23 mouse cellular contexts compared by ENCODE assay signal in genomic region chr7:19256567-19256966, GRCm38 (mm10). TPM values are rescaled to one million over a fixed set of nuclear protein-coding genes. Genes with fewer than 3 reads are reported as not detected.
A peak's percentile ranks its signal among the peaks of the same experiment; 100 is the strongest.
DNase-seq lines count a peak whose midpoint lies in the region; ATAC-seq and TF ChIP-seq lines count a peak whose summit lies in the region.
"Had no signal": no experiment of that assay in that cellular context is flagged by ENCODE, and none has a peak within 500 bp of the region (broad histone marks: within the 10 kb centered on the region; RNA-seq: fewer than 3 reads in every experiment).

No protein-coding gene starts in this region.

- no peak overlapping the region for H3K9ac ChIP-seq in embryonic facial prominence, embryonic 14.5 days (ENCODE audit: low read depth, low read length)
- no peak overlapping the region for H3K9ac ChIP-seq in hindbrain, postnatal 0 days (replicated peaks; ENCODE audit: low read length)
- no peak overlapping the region for H3K9ac ChIP-seq in stomach, postnatal 0 days (ENCODE audit: low read length)
- H3K9ac ChIP-seq: heart, embryonic 13.5 days; hindbrain, embryonic 15.5 days; limb, embryonic 15.5 days; stomach, embryonic 15.5 days had no signal

- 74% methylated on average over 7 of the region's 7 CpGs for WGBS in embryonic facial prominence, embryonic 14.5 days
- 86% methylated on average over 7 of the region's 7 CpGs for WGBS in embryonic facial prominence, embryonic 10.5 days
- WGBS in thymus, adult 2 months, result 22% methylated on average over 7 of the region's 7 CpGs
- WGBS in hindbrain, postnatal 0 days, result 85% methylated on average over 7 of the region's 7 CpGs
- WGBS in stomach, postnatal 0 days, result 75% methylated on average over 7 of the region's 7 CpGs

- no peaks in the 10 kb centered on the region for H3K4me1 ChIP-seq in embryonic facial prominence, embryonic 14.5 days (ENCODE audit: control insufficient read depth, insufficient read depth, low read length)
- peaks cover 6% of the 10 kb centered on the region for H3K4me1 ChIP-seq in embryonic facial prominence, embryonic 10.5 days
- peaks cover 26% of the 10 kb centered on the region for H3K4me1 ChIP-seq in thymus, adult 2 months (replicated peaks; ENCODE audit: control insufficient read depth, insufficient read depth, low read length)
- H3K4me1 ChIP-seq in hindbrain, postnatal 0 days (ENCODE audit: insufficient read depth, low read length), result no peaks in the 10 kb centered on the region
- no peaks in the 10 kb centered on the region for H3K4me1 ChIP-seq in stomach, postnatal 0 days (replicated peaks; ENCODE audit: control insufficient read depth, insufficient read depth)
- H3K4me1 ChIP-seq: hindbrain, embryonic 15.5 days had no signal

- ATAC-seq in embryonic facial prominence, embryonic 14.5 days (ENCODE audit: low read depth), result no peak
- ATAC-seq in hindbrain, postnatal 0 days, result no peak
- ATAC-seq in stomach, postnatal 0 days (ENCODE audit: low FRiP score, low TSS enrichment), result no peak

- no peak overlapping the region for H3K4me2 ChIP-seq in embryonic facial prominence, embryonic 14.5 days (ENCODE audit: low read depth, low read length)
- H3K4me2 ChIP-seq in hindbrain, postnatal 0 days (ENCODE audit: low read depth, low read length), result no peak overlapping the region
- H3K4me2 ChIP-seq in stomach, postnatal 0 days (replicated peaks; ENCODE audit: low read depth), result no peak overlapping the region
- H3K4me2 ChIP-seq: heart, embryonic 13.5 days; hindbrain, embryonic 15.5 days; limb, embryonic 15.5 days; stomach, embryonic 15.5 days had no signal

- peaks cover 61% of the 10 kb centered on the region for H3K36me3 ChIP-seq in embryonic facial prominence, embryonic 14.5 days (ENCODE audit: control insufficient read depth, insufficient read depth, low read length)
- H3K36me3 ChIP-seq in embryonic facial prominence, embryonic 10.5 days (replicated peaks), result peaks cover 69% of the 10 kb centered on the region
- peaks cover 31% of the 10 kb centered on the region for H3K36me3 ChIP-seq in thymus, adult 2 months (ENCODE audit: control insufficient read depth, insufficient read depth, low read length)
- peaks cover 42% of the 10 kb centered on the region; the same call in 1 of the 2 replicates for H3K36me3 ChIP-seq in hindbrain, postnatal 0 days (ENCODE audit: insufficient read depth, low read length)
- peaks cover 31% of the 10 kb centered on the region for H3K36me3 ChIP-seq in stomach, postnatal 0 days (ENCODE audit: control insufficient read depth, insufficient read depth, low read length)

- H3K4me3 ChIP-seq in embryonic facial prominence, embryonic 14.5 days (ENCODE audit: low read depth, low read length), result no peak overlapping the region
- no peak overlapping the region for H3K4me3 ChIP-seq in embryonic facial prominence, embryonic 10.5 days
- H3K4me3 ChIP-seq in thymus, adult 2 months (ENCODE audit: control insufficient read depth, insufficient read depth, low read length), result no peak overlapping the region
- no peak overlapping the region for H3K4me3 ChIP-seq in hindbrain, postnatal 0 days (ENCODE audit: low read length)
- H3K4me3 ChIP-seq in stomach, postnatal 0 days (ENCODE audit: low read depth, low read length), result no peak overlapping the region
- H3K4me3 ChIP-seq: forebrain, embryonic 10.5 days; heart, embryonic 13.5 days; hindbrain, embryonic 15.5 days; limb, embryonic 15.5 days; stomach, embryonic 15.5 days had no signal

- TF ChIP-seq EP300 in stomach, postnatal 0 days (optimal IDR thresholded peaks at IDR 0.05), result no peak

- peak; percentile 35 for DNase-seq in embryonic facial prominence, embryonic 14.5 days (ENCODE audit: low spot score)
- DNase-seq in embryonic facial prominence, embryonic 10.5 days (ENCODE audit: low spot score), result no peak
- DNase-seq in thymus, adult 2 months, result peak; percentile 30
- no peak for DNase-seq in thymus, postnatal 36 days
- peak; percentile 38 for DNase-seq in induced T-regulatory cell, adult 2 months (ENCODE audit: low read depth)
- DNase-seq in thymus, postnatal 25 days, result peak; percentile 30
- no peak for DNase-seq in hindbrain, postnatal 0 days (ENCODE audit: low spot score)
- DNase-seq in stomach, postnatal 0 days (ENCODE audit: low spot score), result no peak
- DNase-seq: cerebellum, adult 9-10 months; gastrocnemius, postnatal 10 days; right cerebral cortex, postnatal 25 days had no signal

- TF ChIP-seq POLR2A in thymus, adult 2 months (IDR thresholded peaks at IDR 0.05; ENCODE audit: control insufficient read depth, extremely low read depth, insufficient read depth, low read length, poor library complexity), result no peak

- TF ChIP-seq CTCF in thymus, adult 2 months (IDR thresholded peaks at IDR 0.05; ENCODE audit: borderline replicate concordance, control insufficient read depth, extremely low read depth, insufficient read depth, low read length, poor library complexity), result no peak
- TF ChIP-seq CTCF in hindbrain, postnatal 0 days (IDR thresholded peaks at IDR 0.05; ENCODE audit: low read depth), result no peak
- no peak for TF ChIP-seq CTCF in stomach, postnatal 0 days (IDR thresholded peaks at IDR 0.05; ENCODE audit: low read depth)

- H3K27ac ChIP-seq in embryonic facial prominence, embryonic 14.5 days (replicated peaks; ENCODE audit: low read depth, low read length), result no peak overlapping the region
- H3K27ac ChIP-seq in embryonic facial prominence, embryonic 10.5 days (replicated peaks), result no peak overlapping the region
- H3K27ac ChIP-seq in thymus, adult 2 months (ENCODE audit: control insufficient read depth, insufficient read depth, low read length), result no peak overlapping the region
- no peak overlapping the region for H3K27ac ChIP-seq in hindbrain, postnatal 0 days
- H3K27ac ChIP-seq in stomach, postnatal 0 days (replicated peaks), result no peak overlapping the region
- H3K27ac ChIP-seq: forebrain, embryonic 10.5 days; heart, embryonic 13.5 days; hindbrain, embryonic 15.5 days; kidney, postnatal 0 days; limb, embryonic 15.5 days; stomach, embryonic 15.5 days had no signal

- no peaks in the 10 kb centered on the region for H3K27me3 ChIP-seq in embryonic facial prominence, embryonic 14.5 days (replicated peaks; ENCODE audit: control insufficient read depth, insufficient read depth, low read length)
- H3K27me3 ChIP-seq in embryonic facial prominence, embryonic 10.5 days (replicated peaks; ENCODE audit: low read depth, poor library complexity, severe bottlenecking), result no peaks in the 10 kb centered on the region
- no peaks in the 10 kb centered on the region for H3K27me3 ChIP-seq in thymus, adult 2 months (ENCODE audit: control insufficient read depth, insufficient read depth, low read length)
- no peaks in the 10 kb centered on the region for H3K27me3 ChIP-seq in hindbrain, postnatal 0 days (ENCODE audit: insufficient read depth, low read length)
- no peaks in the 10 kb centered on the region for H3K27me3 ChIP-seq in stomach, postnatal 0 days (ENCODE audit: control insufficient read depth, insufficient read depth, low read length)
- H3K27me3 ChIP-seq: CH12.LX; heart, embryonic 13.5 days; hindbrain, embryonic 15.5 days; limb, embryonic 15.5 days; stomach, embryonic 15.5 days had no signal

- no peaks in the 10 kb centered on the region for H3K9me3 ChIP-seq in embryonic facial prominence, embryonic 14.5 days (ENCODE audit: control insufficient read depth, low read length)
- no peaks in the 10 kb centered on the region for H3K9me3 ChIP-seq in embryonic facial prominence, embryonic 10.5 days
- no peaks in the 10 kb centered on the region for H3K9me3 ChIP-seq in hindbrain, postnatal 0 days (ENCODE audit: low read length)
- no peaks in the 10 kb centered on the region for H3K9me3 ChIP-seq in stomach, postnatal 0 days (ENCODE audit: control insufficient read depth, low read length)
- H3K9me3 ChIP-seq: forebrain, embryonic 10.5 days; heart, embryonic 13.5 days; hindbrain, embryonic 15.5 days; limb, embryonic 15.5 days; stomach, embryonic 15.5 days had no signal

RNA-seq across cellular contexts. Expression of gene Vasp, which starts 15.1 kb away (rescaled TPM):
- 70.0 and 70.7 TPM in 2 replicates for polyA plus RNA-seq in embryonic facial prominence, embryonic 14.5 days (2014; fragmentation: Nextera tagmentation; extraction: Ambion mirVana)
- 56.7 and 61.1 TPM in 2 replicates for polyA plus RNA-seq in embryonic facial prominence, embryonic 10.5 days (2016; fragmentation: Nextera tagmentation; extraction: Ambion mirVana)
- 325 and 327 TPM in 2 replicates for polyA plus RNA-seq in thymus, adult 2 months (2012; rRNA removed)
- total RNA-seq in hindbrain, postnatal 0 days (2014; rRNA removed), result 62.6 and 68.3 TPM in 2 replicates
- polyA plus RNA-seq in hindbrain, postnatal 0 days (2015; fragmentation: Nextera tagmentation; extraction: Ambion mirVana), result 35.5 and 37.0 TPM in 2 replicates
- polyA plus RNA-seq in stomach, postnatal 0 days (2015; fragmentation: Nextera tagmentation; extraction: Ambion mirVana), result 108 and 120 TPM in 2 replicates

RNA-seq across cellular contexts. Expression of gene Ppm1n, which starts 23.3 kb away (rescaled TPM):
- 0.49 TPM in 1 of 2 replicates, not detected in the other for polyA plus RNA-seq in embryonic facial prominence, embryonic 14.5 days (2014; fragmentation: Nextera tagmentation; extraction: Ambion mirVana)
- 0.25 TPM in 1 of 2 replicates, not detected in the other for polyA plus RNA-seq in embryonic facial prominence, embryonic 10.5 days (2016; fragmentation: Nextera tagmentation; extraction: Ambion mirVana)
- polyA plus RNA-seq in thymus, adult 2 months (2012; rRNA removed), result 0.57 and 0.63 TPM in 2 replicates
- 2.1 and 2.9 TPM in 2 replicates for total RNA-seq in hindbrain, postnatal 0 days (2014; rRNA removed)
- polyA plus RNA-seq in hindbrain, postnatal 0 days (2015; fragmentation: Nextera tagmentation; extraction: Ambion mirVana), result 2.0 and 2.5 TPM in 2 replicates
- polyA plus RNA-seq in stomach, postnatal 0 days (2015; fragmentation: Nextera tagmentation; extraction: Ambion mirVana), result 0.17 and 0.21 TPM in 2 replicates
- total RNA-seq: CH12.LX; gastrocnemius, postnatal 10 days; heart, adult 18-20 months; heart, postnatal 25 days; left cerebral cortex, postnatal 36 days; megakaryocyte-erythroid progenitor cell, adult 5-6 weeks had no signal
- polyA plus RNA-seq: heart, embryonic 13.5 days; lung, embryonic 16.5 days had no signal

RNA-seq across cellular contexts. Expression of gene Rtn2, which starts 25.9 kb away (rescaled TPM):
- polyA plus RNA-seq in embryonic facial prominence, embryonic 14.5 days (2014; fragmentation: Nextera tagmentation; extraction: Ambion mirVana), result 53.7 and 57.0 TPM in 2 replicates
- 16.6 and 18.8 TPM in 2 replicates for polyA plus RNA-seq in embryonic facial prominence, embryonic 10.5 days (2016; fragmentation: Nextera tagmentation; extraction: Ambion mirVana)
- polyA plus RNA-seq in thymus, adult 2 months (2012; rRNA removed), result 3.0 and 19.9 TPM in 2 replicates
- total RNA-seq in hindbrain, postnatal 0 days (2014; rRNA removed), result 151 and 155 TPM in 2 replicates
- polyA plus RNA-seq in hindbrain, postnatal 0 days (2015; fragmentation: Nextera tagmentation; extraction: Ambion mirVana), result 98.4 and 101 TPM in 2 replicates
- polyA plus RNA-seq in stomach, postnatal 0 days (2015; fragmentation: Nextera tagmentation; extraction: Ambion mirVana), result 10.1 and 12.1 TPM in 2 replicates
- total RNA-seq: megakaryocyte-erythroid progenitor cell, adult 5-6 weeks had no signal

RNA-seq across cellular contexts. Expression of gene Opa3, which starts 28.4 kb away (rescaled TPM):
- polyA plus RNA-seq in embryonic facial prominence, embryonic 14.5 days (2014; fragmentation: Nextera tagmentation; extraction: Ambion mirVana), result 29.7 and 30.2 TPM in 2 replicates
- polyA plus RNA-seq in embryonic facial prominence, embryonic 10.5 days (2016; fragmentation: Nextera tagmentation; extraction: Ambion mirVana), result 46.4 and 49.4 TPM in 2 replicates
- polyA plus RNA-seq in thymus, adult 2 months (2012; rRNA removed), result 46.5 and 46.7 TPM in 2 replicates
- 44.2 and 47.7 TPM in 2 replicates for total RNA-seq in hindbrain, postnatal 0 days (2014; rRNA removed)
- polyA plus RNA-seq in hindbrain, postnatal 0 days (2015; fragmentation: Nextera tagmentation; extraction: Ambion mirVana), result 34.6 and 37.1 TPM in 2 replicates
- polyA plus RNA-seq in stomach, postnatal 0 days (2015; fragmentation: Nextera tagmentation; extraction: Ambion mirVana), result 20.3 and 20.7 TPM in 2 replicates

RNA-seq across cellular contexts. Expression of gene Gpr4, which starts 44.2 kb away (rescaled TPM):
- polyA plus RNA-seq in embryonic facial prominence, embryonic 14.5 days (2014; fragmentation: Nextera tagmentation; extraction: Ambion mirVana), result 1.7 and 2.3 TPM in 2 replicates
- polyA plus RNA-seq in embryonic facial prominence, embryonic 10.5 days (2016; fragmentation: Nextera tagmentation; extraction: Ambion mirVana), result 1.7 and 2.0 TPM in 2 replicates
- polyA plus RNA-seq in thymus, adult 2 months (2012; rRNA removed), result 4.2 and 5.5 TPM in 2 replicates
- 3.8 and 4.5 TPM in 2 replicates for total RNA-seq in hindbrain, postnatal 0 days (2014; rRNA removed)
- polyA plus RNA-seq in hindbrain, postnatal 0 days (2015; fragmentation: Nextera tagmentation; extraction: Ambion mirVana), result 4.1 and 4.4 TPM in 2 replicates
- 0.85 and 1.3 TPM in 2 replicates for polyA plus RNA-seq in stomach, postnatal 0 days (2015; fragmentation: Nextera tagmentation; extraction: Ambion mirVana)
- total RNA-seq: megakaryocyte-erythroid progenitor cell, adult 5-6 weeks had no signal

Comparison
In these comparisons a context has a peak if more than half of its experiments do, and no peak if none do; other contexts are left out.
1. DNase-seq: peak in embryonic facial prominence, embryonic 14.5 days (single experiment), thymus, adult 2 months (single experiment), induced T-regulatory cell, adult 2 months (single experiment) and thymus, postnatal 25 days (single experiment); none in embryonic facial prominence, embryonic 10.5 days (single experiment), thymus, postnatal 36 days (0 of 2), hindbrain, postnatal 0 days (single experiment) and stomach, postnatal 0 days (single experiment).